Mouse (Mus musculus): Measurements from ENCODE around the gene Hyal3.

DNA sequence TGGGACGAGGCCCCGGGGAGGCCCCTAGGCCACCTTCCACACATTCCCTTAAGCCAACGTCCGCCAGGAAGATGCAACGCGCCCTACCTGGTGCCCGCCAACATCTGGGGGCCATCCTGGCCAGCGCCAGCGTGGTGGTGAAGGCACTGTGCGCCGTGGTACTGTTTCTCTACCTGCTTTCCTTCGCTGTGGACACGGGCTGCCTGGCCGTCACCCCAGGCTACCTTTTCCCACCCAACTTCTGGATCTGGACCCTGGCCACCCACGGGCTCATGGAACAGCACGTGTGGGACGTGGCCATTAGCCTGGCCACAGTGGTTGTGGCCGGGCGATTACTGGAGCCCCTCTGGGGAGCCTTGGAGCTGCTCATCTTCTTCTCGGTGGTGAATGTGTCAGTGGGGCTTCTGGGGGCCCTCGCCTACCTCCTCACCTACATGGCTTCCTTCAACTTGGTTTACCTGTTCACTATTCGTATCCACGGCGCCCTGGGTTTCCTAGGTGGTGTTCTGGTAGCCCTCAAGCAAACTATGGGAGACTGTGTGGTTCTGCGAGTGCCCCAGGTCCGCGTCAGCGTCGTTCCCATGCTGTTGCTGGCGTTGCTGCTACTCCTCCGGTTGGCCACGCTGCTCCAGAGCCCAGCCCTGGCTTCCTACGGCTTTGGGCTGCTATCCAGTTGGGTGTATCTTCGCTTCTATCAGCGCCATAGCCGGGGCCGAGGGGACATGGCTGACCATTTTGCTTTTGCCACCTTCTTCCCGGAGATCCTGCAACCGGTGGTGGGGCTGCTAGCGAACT, 46.0 kb upstream of the Hyal3 start:
- no peak for TF ChIP-seq CTCF (IDR thresholded peaks at IDR 0.05)
- no peak for TF ChIP-seq EP300 (IDR thresholded peaks at IDR 0.05)

Data from lung, postnatal 0 days (tissue).